Mouse (Mus musculus): ENCODE data around the gene Zfp992.
"Not testable (repeated sequence)": the region's sequence is repeated elsewhere in the genome, so short reads cannot be mapped to it uniquely, and the experiment has no call there.

The Zfp992 gene

GRCm38 (mm10) chr4:146474716-146475676 lies 26.2 kb downstream of the Zfp992 start:
- not testable (repeated sequence) for DNase-seq (ENCODE audit: low read depth, low spot score)

GRCm38 (mm10) chr4:146476260-146476659 lies 27.4 kb downstream of the Zfp992 start:
- not testable (repeated sequence) for DNase-seq (ENCODE audit: low read depth, low spot score)

GRCm38 (mm10) chr4:146476959-146477358 lies 28.1 kb downstream of the Zfp992 start:
- DNase-seq (ENCODE audit: low read depth, low spot score), result not testable (repeated sequence)

GRCm38 (mm10) chr4:146480376-146481096 lies 31.7 kb downstream of the Zfp992 start:
- not testable (repeated sequence) for DNase-seq (ENCODE audit: low read depth, low spot score)

- DNase-seq (ENCODE audit: low read depth, low spot score), result not testable (repeated sequence)
Measured at GRCm38 (mm10) chr4:146482546-146482945, 33.7 kb downstream of the Zfp992 start.

- not testable (repeated sequence) for DNase-seq (ENCODE audit: low read depth, low spot score)
Measured at GRCm38 (mm10) chr4:146483571-146484280, 34.9 kb downstream of the Zfp992 start.

- not testable (repeated sequence) for DNase-seq (ENCODE audit: low read depth, low spot score)
Measured at GRCm38 (mm10) chr4:146484676-146485075, 35.9 kb downstream of the Zfp992 start.

GRCm38 (mm10) chr4:146485183-146485939 lies 36.5 kb downstream of the Zfp992 start:
- DNase-seq (ENCODE audit: low read depth, low spot score), result not testable (repeated sequence)

GRCm38 (mm10) chr4:146486753-146487152 lies 37.9 kb downstream of the Zfp992 start:
- not testable (repeated sequence) for DNase-seq (ENCODE audit: low read depth, low spot score)

- not testable (repeated sequence) for DNase-seq (ENCODE audit: low read depth, low spot score)
Measured at GRCm38 (mm10) chr4:146489196-146489595, 40.4 kb downstream of the Zfp992 start.

GRCm38 (mm10) chr4:146491993-146492392 lies 43.2 kb downstream of the Zfp992 start:
- not testable (repeated sequence) for DNase-seq (ENCODE audit: low read depth, low spot score)

GRCm38 (mm10) chr4:146492439-146492838 lies 43.6 kb downstream of the Zfp992 start:
- no peak for DNase-seq (ENCODE audit: low read depth, low spot score)

- no peak for DNase-seq (ENCODE audit: low read depth, low spot score)
Measured at GRCm38 (mm10) chr4:146492851-146493250, 44.0 kb downstream of the Zfp992 start.

- DNase-seq (ENCODE audit: low read depth, low spot score), result not testable (repeated sequence)
Measured at GRCm38 (mm10) chr4:146493319-146493907, 44.6 kb downstream of the Zfp992 start.

GRCm38 (mm10) chr4:146494980-146495379 lies 46.2 kb downstream of the Zfp992 start:
- no peak for DNase-seq (ENCODE audit: low read depth, low spot score)

- DNase-seq (ENCODE audit: low read depth, low spot score), result not testable (repeated sequence)
Measured at GRCm38 (mm10) chr4:146497695-146498275, 49.0 kb downstream of the Zfp992 start.

GRCm38 (mm10) chr4:146501727-146502126 lies 52.9 kb downstream of the Zfp992 start, which contains the start of gene Zfp981:
TSS of gene Zfp981 (plus strand) at chr4:146502027.
- not testable (repeated sequence) for DNase-seq (ENCODE audit: low read depth, low spot score)

GRCm38 (mm10) chr4:146509029-146509428 lies 60.2 kb downstream of the Zfp992 start:
- DNase-seq (ENCODE audit: low read depth, low spot score), result not testable (repeated sequence)

GRCm38 (mm10) chr4:146511871-146512270 lies 63.0 kb downstream of the Zfp992 start:
- DNase-seq (ENCODE audit: low read depth, low spot score), result not testable (repeated sequence)

GRCm38 (mm10) chr4:146516474-146516873 lies 67.7 kb downstream of the Zfp992 start:
- no peak for DNase-seq (ENCODE audit: low read depth, low spot score)
